Mouse (Mus musculus) CH12.LX (cell line): ENCODE results near the gene Mansc4.

Experiments
- CTCF ChIP-seq, 2 experiments: IDR thresholded peaks in 1 of 2; conservative IDR thresholded peaks in 1 of 2; 2 replicates each; pipeline ENCODE4 v1.5.1; 2011 to 2012; ENCODE audit warnings: low read depth in 2 of 2, low read length in 2 of 2, improper control_type of control experiment in 1 of 2, inconsistent platforms in 1 of 2, mild to moderate bottlenecking in 1 of 2, moderate library complexity in 1 of 2
- RAD21 ChIP-seq: IDR thresholded peaks from 2 replicates; pipeline ENCODE4 v1.6.1; 2011; ENCODE audit warnings: low read depth, mild to moderate bottlenecking, low read length, improper control_type of control experiment, moderate library complexity
- SMC3 ChIP-seq: IDR thresholded peaks from 2 replicates; pipeline ENCODE4 v1.6.1; 2011; ENCODE audit warnings: low read depth, low read length, improper control_type of control experiment
- TCF12 ChIP-seq: IDR thresholded peaks from 2 replicates; pipeline ENCODE4 v1.6.1; 2014; ENCODE audit warnings: low read depth, mild to moderate bottlenecking, inconsistent platforms, low read length, improper control_type of control experiment
- UBTF ChIP-seq: IDR thresholded peaks from 2 replicates; pipeline ENCODE4 v1.6.1; 2012; ENCODE audit warnings: low read depth, mild to moderate bottlenecking, inconsistent platforms, low read length, improper control_type of control experiment, moderate library complexity
- ZC3H11A ChIP-seq: IDR thresholded peaks from 2 replicates; pipeline ENCODE4 v1.6.1; 2012; ENCODE audit warnings: low read depth, mild to moderate bottlenecking, inconsistent platforms, low read length, improper control_type of control experiment

- TF ChIP-seq CTCF (conservative IDR thresholded peaks at IDR 0.05 in 1 of 2, IDR thresholded peaks at IDR 0.05 in 1 of 2; ENCODE audit: low read depth in 2 of 2, low read length in 2 of 2), result no peak
- no peak for TF ChIP-seq UBTF
- no peak for TF ChIP-seq TCF12
- TF ChIP-seq SMC3, result no peak
- TF ChIP-seq ZC3H11A, result no peak
- TF ChIP-seq RAD21, result no peak
Measured at GRCm38 (mm10) chr6:147055374-147055977, 31.4 kb downstream of the Mansc4 start.
